Mouse (Mus musculus) brain, embryonic 14.5 days (tissue): ENCODE measurements at regions not wholly inside any gene's neighbourhood (a gene's known extent, or its start where the extent isn't known, plus 50 kb on each side); places are given as distances from the start of the nearest gene placed in this dataset.

Experiments used
- CTCF ChIP-seq: fragments of 200-500 bp; IDR thresholded peaks from 2 replicates; pipeline ENCODE4 v1.5.1; 2012; ENCODE audit warnings: inconsistent platforms, mild to moderate bottlenecking, moderate library complexity, borderline replicate concordance; ENCODE audit not compliant: insufficient read depth, insufficient read length; ENCODE audit errors: extremely low read depth
- POLR2A ChIP-seq: fragments of 200-500 bp; IDR thresholded peaks from 2 replicates; pipeline ENCODE4 v1.6.1; 2012; ENCODE audit warnings: mild to moderate bottlenecking, inconsistent platforms, borderline replicate concordance; ENCODE audit not compliant: poor library complexity, insufficient read depth, insufficient read length, severe bottlenecking; ENCODE audit errors: extremely low read depth

DNA sequence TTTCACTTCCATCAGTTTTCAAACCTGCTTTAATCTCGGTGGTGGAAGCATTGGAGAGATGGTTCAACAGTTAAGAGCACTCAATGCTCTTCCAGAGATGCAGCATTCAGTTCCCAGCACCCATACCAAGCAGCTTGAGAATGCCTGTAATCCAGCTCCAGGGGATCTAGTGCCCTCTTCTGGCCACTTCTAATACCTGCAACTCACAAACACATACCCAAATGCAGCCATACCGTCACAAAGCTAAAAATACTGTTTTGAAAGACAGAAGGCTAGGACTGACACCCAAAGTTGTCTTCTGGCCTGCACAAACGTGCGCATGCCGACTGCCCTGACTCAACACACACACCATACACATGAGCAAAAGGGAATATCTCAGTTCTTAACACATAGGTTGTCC lies 313.9 kb upstream of the Jmjd1c start:
- no peak for TF ChIP-seq POLR2A
- peak; percentile 4; the same call in 1 of the 2 replicates for TF ChIP-seq CTCF
